Mouse (Mus musculus): ENCODE measurements around the gene Arhgap33.
"Not testable (repeated sequence)": the region's sequence is repeated elsewhere in the genome, so short reads cannot be mapped to it uniquely, and the experiment has no call there.

The Arhgap33 gene

DNA sequence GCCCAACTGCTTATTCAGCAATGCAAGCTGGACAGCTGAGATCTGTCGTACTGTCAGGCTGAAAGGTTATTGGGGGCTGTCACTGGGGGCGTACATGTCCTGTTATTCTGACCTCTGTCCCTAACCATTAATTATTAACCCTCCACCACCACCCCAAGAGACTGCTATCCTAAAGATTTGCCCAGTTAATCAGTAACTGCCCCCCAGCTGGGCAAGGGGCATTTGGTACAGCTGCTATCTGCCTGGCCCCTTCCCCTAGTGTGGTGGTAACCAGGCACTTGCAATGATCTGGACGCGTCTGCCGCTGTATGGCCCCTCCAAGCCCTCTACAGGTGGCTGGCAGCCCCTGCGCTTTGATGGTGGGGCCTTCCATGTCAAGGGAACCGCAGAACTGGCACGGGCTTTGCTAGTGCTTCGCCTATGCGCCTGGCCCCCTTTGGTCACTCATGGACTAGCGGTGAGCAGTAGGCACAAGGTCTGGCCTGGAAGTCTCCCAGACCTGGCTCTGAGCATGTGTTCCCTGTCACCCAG lies 41.4 kb downstream of the Arhgap33 start, which contains the start of gene Prodh2:
Gene Prodh2 (plus strand): TSS at position 222 of the 531 bp plus-strand sequence.
- no peak for DNase-seq (ENCODE audit: low spot score)

DNA sequence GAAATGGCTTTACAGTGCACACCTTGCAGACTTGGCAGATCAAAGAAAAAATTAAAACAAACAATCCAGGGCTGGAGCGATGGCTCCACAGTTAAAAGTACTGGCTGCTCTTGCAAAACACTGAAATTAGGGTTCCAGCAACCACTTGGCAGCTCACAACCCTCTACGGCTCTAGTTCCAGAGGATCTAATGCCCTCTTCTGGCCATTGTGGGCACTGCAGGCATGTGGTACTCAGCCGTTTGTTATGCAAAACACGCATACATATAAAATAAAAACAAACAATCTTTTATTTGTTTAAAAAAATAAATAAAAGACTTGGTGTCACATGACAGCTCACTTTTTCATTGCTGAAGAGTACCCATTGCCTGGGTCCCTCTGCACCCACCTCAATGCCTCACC lies 42.1 kb downstream of the Arhgap33 start:
- DNase-seq (ENCODE audit: low spot score) = no peak

DNA sequence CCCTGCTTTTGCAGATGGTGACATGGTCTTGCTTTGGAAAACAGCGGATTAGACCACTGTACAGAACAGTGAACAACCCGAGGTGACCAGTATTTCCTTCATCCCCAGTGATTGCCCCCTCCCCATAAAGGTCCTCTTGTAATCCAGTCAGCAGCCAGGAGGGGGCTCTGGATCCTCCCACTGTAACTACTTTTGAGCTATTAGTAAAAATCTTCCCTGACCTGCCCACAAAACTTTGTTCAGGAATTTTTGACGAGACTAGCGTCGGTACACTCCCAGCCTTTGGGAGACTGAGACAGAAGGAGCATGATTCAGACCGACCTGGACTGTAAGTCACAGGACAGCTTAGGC lies 43.9 kb downstream of the Arhgap33 start:
- DNase-seq (ENCODE audit: low spot score) = no peak

DNA sequence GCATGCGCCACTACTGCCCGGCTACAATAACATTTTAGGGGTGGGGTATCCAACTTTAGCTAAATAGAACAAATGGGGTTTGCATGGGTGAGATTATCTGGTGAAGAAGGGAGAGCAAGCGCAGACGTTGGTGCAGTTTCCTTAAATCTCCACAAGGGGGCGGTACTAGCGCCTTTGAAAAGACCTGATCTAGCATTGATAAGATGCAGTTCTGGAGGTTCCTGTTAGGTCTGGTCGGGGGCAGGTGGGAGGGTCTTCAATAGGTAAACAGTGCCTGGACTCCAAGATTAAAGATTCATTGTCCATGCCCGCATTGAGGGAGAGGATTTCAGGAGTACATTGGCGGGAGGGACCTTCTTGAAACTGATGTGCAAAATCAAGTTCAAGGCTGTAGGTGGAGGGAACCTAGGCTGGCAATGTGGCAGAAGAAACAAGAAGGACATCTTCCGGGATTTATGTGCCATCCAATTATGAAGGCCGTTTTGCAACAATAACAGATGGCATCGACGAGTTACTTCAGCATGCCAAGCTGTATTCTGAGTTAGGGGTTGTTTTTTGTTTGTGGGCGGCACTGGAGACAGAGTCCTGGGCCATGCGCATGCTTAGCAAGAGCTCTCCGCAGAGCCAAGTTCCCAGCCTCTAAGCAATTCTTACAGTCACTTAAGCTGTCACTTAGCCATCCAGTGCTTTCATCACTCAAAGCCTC lies 44.5 kb downstream of the Arhgap33 start:
- DNase-seq (ENCODE audit: low spot score) = no peak

DNA sequence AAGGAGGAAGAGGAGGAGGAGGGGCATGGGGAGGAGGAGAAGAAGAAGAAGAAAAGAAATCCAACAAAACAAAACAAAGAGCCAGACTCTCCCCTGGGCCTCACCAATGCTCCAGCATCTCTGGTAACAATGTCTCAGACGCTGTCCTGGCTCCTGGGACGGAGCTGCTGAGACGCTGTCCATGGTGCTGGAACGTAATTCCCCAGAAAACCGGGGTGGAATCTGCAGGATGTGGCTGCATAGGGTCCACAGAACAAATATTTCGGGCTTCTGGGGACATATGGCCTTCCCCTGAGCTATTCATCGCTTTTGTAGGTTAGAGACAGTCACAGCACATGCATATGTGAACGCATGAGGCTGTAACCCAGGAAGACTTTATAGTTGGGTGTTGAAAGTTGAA lies 50.6 kb downstream of the Arhgap33 start:
- DNase-seq (ENCODE audit: low spot score) = no peak

DNA sequence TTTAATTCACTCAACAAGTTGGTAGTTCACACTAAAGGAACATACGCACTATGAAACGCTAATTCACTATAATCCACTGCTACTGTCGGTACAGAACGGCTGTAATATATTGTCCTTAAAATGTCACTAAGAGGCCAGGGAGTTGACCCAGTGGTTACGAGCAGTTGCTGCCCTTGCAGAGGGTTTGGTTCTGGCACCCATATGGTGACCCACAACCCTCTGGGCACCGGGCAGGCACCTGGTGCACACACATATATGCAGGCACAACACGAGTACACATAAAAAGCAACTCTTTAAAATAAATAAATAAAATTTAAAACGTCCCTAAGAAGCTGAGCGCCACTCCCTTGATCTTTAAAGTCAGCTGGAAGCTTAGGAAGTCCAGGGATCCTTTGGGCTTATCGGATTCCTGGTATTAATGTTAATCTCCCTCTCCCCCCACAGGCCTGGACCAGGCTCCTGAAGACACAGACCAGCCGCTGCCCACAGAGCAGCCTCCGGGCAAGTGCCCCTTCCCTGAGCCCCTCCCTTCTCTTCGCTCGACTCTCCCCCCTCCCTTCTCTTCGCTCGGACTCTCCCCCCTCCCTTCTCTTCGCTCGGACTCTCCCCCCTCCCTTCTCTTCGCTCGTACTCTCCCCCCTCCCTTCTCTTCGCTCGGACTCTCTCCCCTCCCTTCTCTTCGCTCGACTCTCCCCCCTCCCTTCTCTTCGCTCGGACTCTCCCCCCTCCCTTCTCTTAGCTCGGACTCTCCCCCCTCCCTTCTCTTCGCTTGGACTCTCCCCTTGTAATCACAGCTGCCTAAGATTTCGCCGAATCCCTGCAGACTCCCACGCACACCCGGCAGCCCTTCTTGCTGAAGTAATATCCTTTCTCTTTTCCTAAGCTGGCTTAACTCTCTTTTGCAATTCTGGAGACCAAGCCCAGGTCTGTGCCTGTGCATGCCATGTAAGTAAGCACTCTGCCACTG lies 57.2 kb downstream of the Arhgap33 start:
- DNase-seq (ENCODE audit: low spot score) = no peak

DNA sequence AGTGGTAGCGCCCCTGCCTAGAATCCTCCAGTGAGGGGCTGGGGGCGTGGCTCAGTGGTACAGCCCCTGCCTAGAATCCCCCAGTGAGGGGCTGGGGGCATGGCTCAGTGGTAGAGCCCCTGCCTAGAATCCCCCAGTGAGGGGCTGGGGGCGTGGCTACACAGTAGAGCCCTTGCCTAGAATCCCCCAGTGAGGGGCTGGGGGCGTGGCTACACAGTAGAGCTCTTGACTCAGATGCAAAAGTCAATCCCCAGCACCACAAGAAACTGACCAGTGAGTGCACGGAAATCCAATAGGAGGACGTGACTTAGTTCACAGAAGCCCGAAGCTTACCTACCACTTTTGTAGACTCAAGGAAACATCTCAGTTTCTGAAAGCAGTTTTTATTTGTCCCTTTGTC lies 58.7 kb downstream of the Arhgap33 start:
- DNase-seq (ENCODE audit: low spot score) = not testable (repeated sequence)

DNA sequence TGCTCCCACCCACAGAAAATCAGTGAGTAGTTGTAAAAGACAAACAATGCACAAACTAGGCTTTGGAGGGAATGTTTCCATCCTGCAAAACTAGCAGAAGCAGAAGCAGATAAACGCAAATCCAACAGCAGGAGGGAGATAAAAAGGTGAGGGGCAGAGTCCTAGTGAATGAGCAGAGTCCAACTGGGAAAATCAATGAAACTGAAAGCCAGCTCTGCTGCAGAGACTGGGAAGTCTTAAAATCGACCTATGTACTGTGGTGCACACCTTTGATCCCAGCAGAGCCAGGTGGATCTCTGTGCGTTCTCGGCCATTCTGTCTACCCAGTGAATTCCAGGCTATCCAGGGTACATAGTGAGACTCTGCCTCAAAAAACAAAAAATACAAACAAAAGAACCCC lies 59.9 kb downstream of the Arhgap33 start:
- no peak for DNase-seq (ENCODE audit: low spot score)

DNA sequence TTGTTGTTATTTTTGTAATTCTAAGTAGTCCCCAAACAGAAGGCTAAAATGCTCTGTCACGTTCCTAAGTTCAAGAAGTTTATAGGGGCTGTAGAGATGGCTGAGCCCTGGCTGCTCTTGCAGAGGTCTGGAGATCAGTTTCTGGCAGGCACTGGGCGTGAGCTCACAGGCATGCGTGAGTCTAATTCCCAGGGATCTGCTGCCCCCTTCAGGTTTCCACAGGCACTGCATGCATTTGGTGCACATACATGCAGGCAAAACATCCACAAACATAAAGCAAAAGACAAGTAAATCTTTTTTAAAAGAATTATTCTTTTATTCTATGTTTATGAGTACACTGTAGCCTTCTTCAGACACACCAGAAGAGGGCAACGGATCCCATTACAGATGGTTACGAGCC lies 62.4 kb downstream of the Arhgap33 start:
- no peak for DNase-seq (ENCODE audit: low spot score)

Measured in urinary bladder, postnatal 10 days (tissue).